Mouse (Mus musculus) monocyte, adult 2 months (primary cell): ENCODE data around the gene Snrpd3.

Experiments
- DNase-seq, 2 experiments: peaks; one replicate each; pipeline ENCODE4 v3.0.0; 2022; ENCODE audit warnings: low spot score in 2 of 2, low read depth in 1 of 2

Snrpd3 gene

GRCm38 (mm10) chr10:75534216-75534615 is 16.9 kb downstream of the Snrpd3 start:
- no peak for DNase-seq

- no peak for DNase-seq
Observed at GRCm38 (mm10) chr10:75534934-75535333, 17.6 kb downstream of the Snrpd3 start.

- DNase-seq = no peak
Observed at GRCm38 (mm10) chr10:75535423-75535822, 18.1 kb downstream of the Snrpd3 start.

- no peak for DNase-seq
Observed at GRCm38 (mm10) chr10:75536123-75536522, 18.8 kb downstream of the Snrpd3 start.

GRCm38 (mm10) chr10:75547901-75548300 is 30.6 kb downstream of the Snrpd3 start:
- no peak for DNase-seq

- no peak for DNase-seq
Observed at GRCm38 (mm10) chr10:75548486-75548885, 31.1 kb downstream of the Snrpd3 start.

- no peak for DNase-seq
Observed at GRCm38 (mm10) chr10:75549886-75550285, 32.5 kb downstream of the Snrpd3 start.

- DNase-seq = no peak
Observed at GRCm38 (mm10) chr10:75551175-75551574, 33.8 kb downstream of the Snrpd3 start.

GRCm38 (mm10) chr10:75552106-75552505 is 34.8 kb downstream of the Snrpd3 start:
- no peak for DNase-seq

- DNase-seq = no peak
Observed at GRCm38 (mm10) chr10:75552701-75553450, 35.5 kb downstream of the Snrpd3 start.

- DNase-seq = no peak
Observed at GRCm38 (mm10) chr10:75554090-75554489, 36.7 kb downstream of the Snrpd3 start.

- DNase-seq = no peak
Observed at GRCm38 (mm10) chr10:75555557-75555956, 38.2 kb downstream of the Snrpd3 start.

- DNase-seq = no peak
Observed at GRCm38 (mm10) chr10:75556026-75556425, 38.7 kb downstream of the Snrpd3 start.

- no peak for DNase-seq
Observed at GRCm38 (mm10) chr10:75558515-75558914, 41.2 kb downstream of the Snrpd3 start.

GRCm38 (mm10) chr10:75559041-75559675 is 41.8 kb downstream of the Snrpd3 start:
- DNase-seq = no peak

- DNase-seq = no peak
Observed at GRCm38 (mm10) chr10:75559676-75560548, 42.6 kb downstream of the Snrpd3 start, which contains the start of gene Lrrc75b. TSS of gene Lrrc75b (minus strand) at chr10:75560330.

- no peak for DNase-seq
Observed at GRCm38 (mm10) chr10:75560549-75560899, 43.2 kb downstream of the Snrpd3 start.

- DNase-seq = no peak
Observed at GRCm38 (mm10) chr10:75561071-75561654, 43.8 kb downstream of the Snrpd3 start, which contains the start of gene Ggt1. TSS of gene Ggt1 (plus strand) at chr10:75561604.

GRCm38 (mm10) chr10:75562596-75562995 is 45.2 kb downstream of the Snrpd3 start:
- no peak for DNase-seq

- no peak for DNase-seq
Observed at GRCm38 (mm10) chr10:75564687-75565265, 47.4 kb downstream of the Snrpd3 start.

GRCm38 (mm10) chr10:75565436-75565835 is 48.1 kb downstream of the Snrpd3 start:
- no peak for DNase-seq
